16 mouse cellular contexts compared by ENCODE assay signal in the genomic region with DNA sequence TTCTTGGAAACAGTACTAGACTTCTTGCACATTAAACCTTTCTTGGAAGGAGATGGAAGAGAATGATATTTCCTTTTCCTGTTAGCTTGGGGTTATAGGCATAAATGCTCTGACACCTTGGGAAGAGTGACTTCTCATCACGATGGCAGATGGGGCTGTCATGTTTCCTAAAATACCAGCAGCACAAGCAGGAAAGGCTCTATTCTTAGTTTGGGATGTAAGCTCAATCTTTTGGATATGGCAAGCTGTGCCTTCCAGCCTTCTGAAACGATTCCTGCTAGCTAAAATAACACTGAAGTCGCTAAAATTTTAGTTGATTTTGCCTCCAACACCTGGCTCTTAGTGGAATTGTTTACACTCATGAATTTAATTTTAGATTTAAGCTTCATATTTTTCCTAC.
DNase-seq lines count a peak whose midpoint lies in the region; ATAC-seq lines count a peak whose summit lies in the region.
"Had no signal": no experiment of that assay in that cellular context is flagged by ENCODE, and none has a peak within 500 bp of the region (broad histone marks: within the 10 kb centered on the region; RNA-seq: fewer than 3 reads in every experiment).

No protein-coding gene starts in this region.

- intact Hi-C loops in heart, postnatal 25 days (cut with DNase I) = no loop called here
- intact Hi-C loops in left cerebral cortex, postnatal 14 days (cut with DNase I) = no loop called here

- peak; percentile 10 to 45 for DNase-seq in heart, adult 18-20 months
- no peak for DNase-seq in heart, postnatal 25 days (ENCODE audit: low spot score)
- peak; percentile 83 for DNase-seq in brain, adult 2 months (ENCODE audit: low read depth, low spot score)
- DNase-seq in frontal cortex, postnatal 14 days (ENCODE audit: low spot score in 2 of 2) = peak; percentile 5 to 7
- DNase-seq in left cerebral cortex, postnatal 14 days (ENCODE audit: low spot score in 2 of 2) = peak; percentile 24 to 49
- DNase-seq in urinary bladder, postnatal 36 days (ENCODE audit: low spot score in 2 of 2) = no peak
- DNase-seq in ovary, postnatal 10 days (ENCODE audit: low spot score) = no peak
- DNase-seq: adrenal gland, adult 8-10 months; B cell, adult 2 months; kidney, postnatal 36 days; liver, postnatal 0 days; lung, postnatal 36 days had no signal

- ATAC-seq in megakaryocyte-erythroid progenitor cell, adult 5-6 weeks (replicated peaks; ENCODE audit: low FRiP score, low TSS enrichment, poor library complexity, severe bottlenecking) = no peak
- ATAC-seq: forebrain, embryonic 13.5 days; intestine, postnatal 0 days; liver, postnatal 0 days; midbrain, embryonic 13.5 days had no signal

Comparison
In these comparisons a context has a peak if more than half of its experiments do, and no peak if none do; other contexts are left out.
1. DNase-seq: peak in heart, adult 18-20 months (2 of 2), brain, adult 2 months (single experiment), frontal cortex, postnatal 14 days (2 of 2) and left cerebral cortex, postnatal 14 days (2 of 2); none in heart, postnatal 25 days (single experiment), urinary bladder, postnatal 36 days (0 of 2) and ovary, postnatal 10 days (single experiment).